Mouse (Mus musculus): ENCODE measurements around the gene Bhlhe40.

DNA sequence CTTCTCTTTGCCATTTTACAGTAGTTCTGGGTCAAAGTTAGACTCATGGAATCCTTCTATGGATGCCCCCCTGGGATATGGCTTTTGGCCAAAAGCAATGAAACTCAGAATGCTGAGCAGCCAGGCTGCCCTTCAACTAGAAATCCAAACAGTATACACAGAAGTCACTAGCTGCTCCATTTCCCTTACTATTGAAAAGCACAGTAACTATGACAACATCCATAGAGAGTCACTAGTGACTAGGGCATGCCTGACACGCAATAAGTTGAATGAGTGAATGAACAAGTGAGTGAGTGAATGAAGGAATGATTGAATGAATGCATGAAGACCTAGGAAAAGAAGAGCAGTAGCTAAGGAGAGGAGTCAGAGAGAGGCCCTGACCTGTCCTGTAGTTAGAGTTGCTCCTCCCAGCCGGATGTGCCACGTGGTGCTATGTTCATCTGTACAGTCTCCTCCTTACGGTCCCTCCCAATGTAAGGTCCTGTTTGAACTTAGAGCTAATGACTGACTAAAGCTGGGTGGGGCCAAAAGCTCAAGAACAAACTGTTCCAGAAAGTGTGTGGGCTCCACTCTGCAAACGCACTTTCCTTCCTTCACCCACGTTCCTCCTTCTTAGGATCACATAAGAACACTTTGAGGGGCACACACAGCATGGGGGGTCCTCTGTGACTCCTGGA, 22.1 kb upstream of the Bhlhe40 start:
- TF ChIP-seq CTCF (IDR thresholded peaks at IDR 0.05; ENCODE audit: extremely low read depth, insufficient read depth, insufficient read length, insufficient replicate concordance) (no peak), POLR2A (IDR thresholded peaks at IDR 0.05; ENCODE audit: low read depth, low read length) (no peak)

Data from spleen, adult 2 months (tissue).